In the genomic region with DNA sequence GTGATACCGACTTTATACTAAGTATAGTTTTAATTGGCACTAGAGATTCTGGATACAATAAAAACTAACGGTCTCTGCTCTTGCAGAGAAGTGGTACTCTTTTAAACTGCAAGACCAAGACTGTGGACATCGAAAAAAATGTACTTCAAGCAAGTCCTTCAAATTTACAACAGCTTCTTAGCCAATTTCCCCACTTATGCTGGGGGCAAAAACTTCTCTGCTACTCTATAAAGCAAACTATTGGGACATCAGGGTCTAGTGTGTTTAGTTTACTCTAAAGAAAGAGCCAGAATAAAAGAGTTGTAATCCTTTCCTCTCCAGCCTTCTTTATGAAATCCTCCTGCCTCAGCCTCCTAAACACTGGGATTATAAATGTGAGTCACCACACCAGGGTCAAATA, we compare ENCODE assay signal across 9 mouse cellular contexts. TPM values are rescaled to one million over a fixed set of nuclear protein-coding genes. Genes with fewer than 3 reads are reported as not detected.
A peak's percentile ranks its signal among the peaks of the same experiment; 100 is the strongest.
DNase-seq lines count a peak whose midpoint lies in the region; ATAC-seq and TF ChIP-seq lines count a peak whose summit lies in the region.
"Had no signal": no experiment of that assay in that cellular context is flagged by ENCODE, and none has a peak within 500 bp of the region (broad histone marks: within the 10 kb centered on the region; RNA-seq: fewer than 3 reads in every experiment).

No protein-coding gene starts in this region.

- no peak for TF ChIP-seq EP300 in MEL (IDR thresholded peaks at IDR 0.05; ENCODE audit: low read depth in 1 of 2, low read length in 2 of 2)

- no peaks in the 10 kb centered on the region for H3K27me3 ChIP-seq in heart, embryonic 12.5 days (replicated peaks)
- H3K27me3 ChIP-seq in MEL (ENCODE audit: control insufficient read depth in 1 of 2, insufficient read depth in 2 of 2, low read length in 2 of 2): no peaks in the 10 kb centered on the region
- no peaks in the 10 kb centered on the region for H3K27me3 ChIP-seq in hindbrain, embryonic 16.5 days (replicated peaks; ENCODE audit: control insufficient read depth, insufficient read depth, low read length)
- no peaks in the 10 kb centered on the region for H3K27me3 ChIP-seq in midbrain, embryonic 12.5 days

- no peak for DNase-seq in heart, adult 8-10 months (ENCODE audit: low spot score)
- DNase-seq in MEL (ENCODE audit: low read depth, low spot score): no peak
- DNase-seq in right cerebral cortex, postnatal 36 days (ENCODE audit: low spot score in 2 of 2): no peak
- DNase-seq in gastrocnemius, postnatal 25 days: no peak
- DNase-seq in urinary bladder, adult 18-20 months (ENCODE audit: low spot score in 2 of 2): no peak
- DNase-seq: adrenal gland, postnatal 25 days had no signal

- no peak for TF ChIP-seq CTCF in MEL (IDR thresholded peaks at IDR 0.05 in 2 of 3, conservative IDR thresholded peaks at IDR 0.05 in 1 of 3; ENCODE audit: control insufficient read depth in 1 of 3, insufficient read depth in 1 of 3, low read depth in 2 of 3, low read length in 3 of 3, poor library complexity in 1 of 3, severe bottlenecking in 1 of 3)

- H3K36me3 ChIP-seq in heart, embryonic 12.5 days: peaks cover 54% of the 10 kb centered on the region
- peaks cover 22 to 24% of the 10 kb centered on the region in 2 experiments for H3K36me3 ChIP-seq in MEL (ENCODE audit: control insufficient read depth in 1 of 2, insufficient read depth in 2 of 2, low read length in 2 of 2)
- H3K36me3 ChIP-seq in hindbrain, embryonic 16.5 days (ENCODE audit: control insufficient read depth, insufficient read depth, low read length): peaks cover 40% of the 10 kb centered on the region
- peaks cover 54% of the 10 kb centered on the region for H3K36me3 ChIP-seq in midbrain, embryonic 12.5 days

- no peak for TF ChIP-seq POLR2A in MEL (IDR thresholded peaks at IDR 0.05; ENCODE audit: control insufficient read depth in 1 of 2, insufficient read depth in 1 of 2, low read depth in 1 of 2, low read length in 2 of 2, poor library complexity in 1 of 2)

- peak overlapping the region; percentile 91 for H3K4me3 ChIP-seq in heart, embryonic 12.5 days
- no peak overlapping the region for H3K4me3 ChIP-seq in MEL (ENCODE audit: control insufficient read depth in 1 of 2, insufficient read depth in 1 of 2, low read depth in 2 of 2, low read length in 2 of 2)
- no peak overlapping the region for H3K4me3 ChIP-seq in hindbrain, embryonic 16.5 days (ENCODE audit: low read length)
- peak overlapping the region; percentile 22 for H3K4me3 ChIP-seq in midbrain, embryonic 12.5 days

- no peak for ATAC-seq in heart, embryonic 12.5 days (ENCODE audit: insufficient number of reproducible peaks, low FRiP score)
- ATAC-seq in hindbrain, embryonic 16.5 days: no peak
- no peak for ATAC-seq in midbrain, embryonic 12.5 days (ENCODE audit: low FRiP score, low read depth)

- H3K4me1 ChIP-seq in heart, embryonic 12.5 days (replicated peaks): peaks cover 28% of the 10 kb centered on the region
- H3K4me1 ChIP-seq in MEL (ENCODE audit: control insufficient read depth in 1 of 2, insufficient read depth in 2 of 2, low read length in 2 of 2): peaks cover 0 to 12% of the 10 kb centered on the region in 2 experiments; a peak in 2 of 4 replicates
- peaks cover 22% of the 10 kb centered on the region for H3K4me1 ChIP-seq in hindbrain, embryonic 16.5 days (ENCODE audit: control insufficient read depth, insufficient read depth, low read depth, low read length)
- peaks cover 25% of the 10 kb centered on the region for H3K4me1 ChIP-seq in midbrain, embryonic 12.5 days

- peaks cover 35% of the 10 kb centered on the region for H3K79me2 ChIP-seq in MEL (ENCODE audit: control insufficient read depth, insufficient read depth, low read length, poor library complexity)

- no peak overlapping the region for H3K27ac ChIP-seq in heart, embryonic 12.5 days (ENCODE audit: poor library complexity, severe bottlenecking)
- H3K27ac ChIP-seq in MEL (ENCODE audit: control insufficient read depth, low read depth, low read length): no peak overlapping the region
- H3K27ac ChIP-seq in hindbrain, embryonic 16.5 days (ENCODE audit: low read depth, low read length): no peak overlapping the region
- H3K27ac ChIP-seq in midbrain, embryonic 12.5 days (replicated peaks): no peak overlapping the region

- H3K4me2 ChIP-seq in heart, embryonic 12.5 days: peak overlapping the region; percentile 35
- peak overlapping the region; percentile 87 for H3K4me2 ChIP-seq in hindbrain, embryonic 16.5 days (ENCODE audit: low read length)
- peak overlapping the region; percentile 88 for H3K4me2 ChIP-seq in midbrain, embryonic 12.5 days (replicated peaks)

- WGBS in heart, embryonic 12.5 days: 94% methylated on average over 3 of the region's 3 CpGs
- WGBS in hindbrain, embryonic 16.5 days: 92% methylated on average over 3 of the region's 3 CpGs
- WGBS in midbrain, embryonic 12.5 days: 97% methylated on average over 3 of the region's 3 CpGs

- no peak for TF ChIP-seq RAD21 in MEL (IDR thresholded peaks at IDR 0.05; ENCODE audit: low read depth, low read length)

- no peaks in the 10 kb centered on the region for H3K9me3 ChIP-seq in heart, embryonic 12.5 days (replicated peaks)
- H3K9me3 ChIP-seq in MEL (replicated peaks; ENCODE audit: insufficient read depth, low read length): no peaks in the 10 kb centered on the region
- H3K9me3 ChIP-seq in hindbrain, embryonic 16.5 days (ENCODE audit: control insufficient read depth, low read length): no peaks in the 10 kb centered on the region
- no peaks in the 10 kb centered on the region for H3K9me3 ChIP-seq in midbrain, embryonic 12.5 days

- H3K9ac ChIP-seq in heart, embryonic 12.5 days: no peak overlapping the region
- H3K9ac ChIP-seq in MEL (ENCODE audit: control insufficient read depth, low read depth, low read length, poor library complexity, severe bottlenecking): peak overlapping the region; percentile 12; the same call in 1 of the 2 replicates
- H3K9ac ChIP-seq in hindbrain, embryonic 16.5 days (ENCODE audit: low read depth, low read length): no peak overlapping the region
- no peak overlapping the region for H3K9ac ChIP-seq in midbrain, embryonic 12.5 days (replicated peaks)

TF ChIP-seq in MEL, 35 proteins besides CTCF, POLR2A, EP300 and RAD21:
- TF ChIP-seq ZKSCAN1 (IDR thresholded peaks at IDR 0.05; ENCODE audit: low read depth, low read length) (no peak), SIN3A (IDR thresholded peaks at IDR 0.05; ENCODE audit: low read length) (no peak), NELFE (IDR thresholded peaks at IDR 0.05; ENCODE audit: low read depth, low read length) (no peak), GABPA (IDR thresholded peaks at IDR 0.05; ENCODE audit: low read depth, low read length) (no peak), TBP (IDR thresholded peaks at IDR 0.05; ENCODE audit: low read depth, low read length) (no peak), POLR2AphosphoS5 (IDR thresholded peaks at IDR 0.05; ENCODE audit: borderline replicate concordance, low read depth, low read length) (no peak), ZMIZ1 (IDR thresholded peaks at IDR 0.05; ENCODE audit: low read depth, low read length) (no peak), GATA1 (IDR thresholded peaks at IDR 0.05; ENCODE audit: low read depth, low read length) (no peak)
TF ChIP-seq in MEL: peak in this region for 0.

RNA-seq across cellular contexts. Expression of a gene that starts 2.6 kb away (rescaled TPM):
- polyA plus RNA-seq in heart, embryonic 12.5 days (2016; fragmentation: Nextera tagmentation; extraction: Ambion mirVana): 37.1 and 39.9 TPM in 2 replicates
- total RNA-seq in heart, adult 8-10 months (2022): 10 to 100 TPM; 67.0 to 82.8 (median 74.6) TPM
- 100 and 115 TPM in 2 replicates for total RNA-seq in MEL (2012; rRNA removed)
- 100 to 1,000 TPM in 1 of 2 experiments, 10 to 100 TPM in 1; 85.4 to 148 TPM for polyA plus RNA-seq in MEL (2012; ENCODE audit: insufficient read depth in 1 of 2, insufficient read length in 2 of 2, low read depth in 1 of 2, low replicate concordance in 2 of 2, missing spikeins in 1 of 2)
- 42.9 and 44.6 TPM in 2 replicates for polyA plus RNA-seq in hindbrain, embryonic 16.5 days (2015; fragmentation: Nextera tagmentation; extraction: Ambion mirVana)
- polyA plus RNA-seq in midbrain, embryonic 12.5 days (2016; fragmentation: Nextera tagmentation; extraction: Ambion mirVana): 73.6 and 74.9 TPM in 2 replicates
- 10 to 100 TPM; 65.3 to 72.8 TPM for total RNA-seq in gastrocnemius, postnatal 25 days (2021)

RNA-seq across cellular contexts. Expression of a gene that starts 27.8 kb away (rescaled TPM):
- 49.6 and 51.9 TPM in 2 replicates for polyA plus RNA-seq in heart, embryonic 12.5 days (2016; fragmentation: Nextera tagmentation; extraction: Ambion mirVana)
- 1 to 10 TPM; 4.3 to 5.2 (median 4.5) TPM for total RNA-seq in heart, adult 8-10 months (2022)
- total RNA-seq in MEL (2012; rRNA removed): 12.6 and 14.5 TPM in 2 replicates
- polyA plus RNA-seq in MEL (2012; ENCODE audit: insufficient read depth in 1 of 2, insufficient read length in 2 of 2, low read depth in 1 of 2, low replicate concordance in 2 of 2, missing spikeins in 1 of 2): 10 to 100 TPM in 1 of 2 experiments, not detected in 1; 32.2 TPM
- polyA plus RNA-seq in hindbrain, embryonic 16.5 days (2015; fragmentation: Nextera tagmentation; extraction: Ambion mirVana): 11.6 and 14.2 TPM in 2 replicates
- polyA plus RNA-seq in midbrain, embryonic 12.5 days (2016; fragmentation: Nextera tagmentation; extraction: Ambion mirVana): 18.2 and 26.6 TPM in 2 replicates
- 1 to 10 TPM; 7.3 to 7.7 TPM for total RNA-seq in gastrocnemius, postnatal 25 days (2021)

RNA-seq across cellular contexts. Expression of a gene that starts 38.9 kb away (rescaled TPM):
- polyA plus RNA-seq in heart, embryonic 12.5 days (2016; fragmentation: Nextera tagmentation; extraction: Ambion mirVana): 0.14 and 0.41 TPM in 2 replicates
- total RNA-seq in heart, adult 8-10 months (2022): 1 to 10 TPM in 3 of 4 experiments, under 1 TPM in 1; 0.92 to 1.6 (median 1.4) TPM
- not detected in 2 replicates for total RNA-seq in MEL (2012; rRNA removed)
- under 1 TPM in 1 of 2 experiments, not detected in 1; 0.07 TPM for polyA plus RNA-seq in MEL (2012; ENCODE audit: insufficient read depth in 1 of 2, insufficient read length in 2 of 2, low read depth in 1 of 2, low replicate concordance in 2 of 2, missing spikeins in 1 of 2)
- polyA plus RNA-seq in hindbrain, embryonic 16.5 days (2015; fragmentation: Nextera tagmentation; extraction: Ambion mirVana): 0.09 TPM in 1 of 2 replicates, not detected in the other
- not detected in 2 replicates for polyA plus RNA-seq in midbrain, embryonic 12.5 days (2016; fragmentation: Nextera tagmentation; extraction: Ambion mirVana)
- total RNA-seq in gastrocnemius, postnatal 25 days (2021): not detected

Comparison
In these comparisons a context has a peak if more than half of its experiments do, and no peak if none do; other contexts are left out.
1. H3K4me2 ChIP-seq: peak in every context shown above with its lines; median percentile 88 in midbrain, embryonic 12.5 days; 87 in hindbrain, embryonic 16.5 days; 35 in heart, embryonic 12.5 days.
2. H3K4me3 ChIP-seq: peak in heart, embryonic 12.5 days (single experiment) and midbrain, embryonic 12.5 days (single experiment); none in MEL (0 of 2) and hindbrain, embryonic 16.5 days (single experiment).